Mouse (Mus musculus) hindbrain, embryonic 14.5 days (tissue): Measurements from ENCODE around the gene Dgkd. TPM values are rescaled to one million over a fixed set of nuclear protein-coding genes. Genes with fewer than 3 reads are reported as not detected.

Source experiments
- ATAC-seq: fragments of 200-750 bp; cut with Nextera tagmentation; 2 replicates; pipeline ENCODE4 v1.8.0; 2017; ENCODE audit warnings: moderate number of reproducible peaks, mild to moderate bottlenecking, moderate TSS enrichment, moderate library complexity; ENCODE audit not compliant: low FRiP score
- DNase-seq: peaks from one replicate; pipeline ENCODE4 v3.0.0-alpha.2; 2015; ENCODE audit warnings: low spot score
- H3K27ac ChIP-seq: fragments of 300-500 bp; sonication (generic); 2 replicates; pipeline ENCODE4 v1.5.1; 2014; ENCODE audit warnings: mild to moderate bottlenecking, moderate library complexity
- H3K27me3 ChIP-seq: fragments of 300-500 bp; sonication (generic); 2 replicates; pipeline ENCODE4 v1.6.1; 2014; ENCODE audit warnings: mild to moderate bottlenecking, low read length, mixed read lengths; ENCODE audit not compliant: control insufficient read depth, insufficient read depth
- H3K36me3 ChIP-seq: fragments of 300-500 bp; sonication (generic); replicated peaks from 2 replicates; pipeline ENCODE4 v1.6.1; 2014; ENCODE audit not compliant: control insufficient read depth, insufficient read depth
- H3K4me1 ChIP-seq: fragments of 300-500 bp; sonication (generic); replicated peaks from 2 replicates; pipeline ENCODE4 v1.6.1; 2014; ENCODE audit warnings: antibody characterized with exemption, low read length, mixed read lengths; ENCODE audit not compliant: control insufficient read depth, insufficient read depth
- H3K4me2 ChIP-seq: fragments of 300-500 bp; sonication (generic); replicated peaks from 2 replicates; pipeline ENCODE4 v1.6.1; 2014; ENCODE audit warnings: mild to moderate bottlenecking, moderate library complexity
- H3K4me3 ChIP-seq: fragments of 300-500 bp; sonication (generic); replicated peaks from 2 replicates; pipeline ENCODE4 v1.5.1; 2014; ENCODE audit warnings: mild to moderate bottlenecking, low read length
- H3K9ac ChIP-seq: fragments of 300-500 bp; sonication (generic); 2 replicates; pipeline ENCODE4 v1.6.1; 2014
- H3K9me3 ChIP-seq: fragments of 300-500 bp; sonication (generic); 2 replicates; pipeline ENCODE4 v1.6.1; 2016; ENCODE audit warnings: low read length; ENCODE audit not compliant: control insufficient read depth
- WGBS: fragments of 180-500 bp; shearing (Covaris S2); extraction: QIAGEN DNeasy Blood & Tissue Kit; methylation state at CpG from one replicate; pipeline ENCODE4 v1.1.7; 2014; 5-methylcytosine and 5-hydroxymethylcytosine counted together
- polyA plus RNA-seq: library from polyadenylated mRNA; unstranded; fragments of >200 nt; fragmentation: Nextera tagmentation; extraction: Ambion mirVana; gene quantifications from 2 replicates; pipeline ENCODE4 v1.2.1, GENCODE M21; 2014

Gene Dgkd
- polyA plus RNA-seq, 1 experiment from 2014 or later = 50.8 TPM

GRCm38 (mm10) chr1:87854851-87855251 lies 1.8 kb downstream of the Dgkd start:
- Histone ChIP-seq H3K9me3 (no peaks in the 10 kb centered on the region), H3K27ac (no peak overlapping the region), H3K4me2 (peak overlapping the region; percentile 96), H3K9ac (peak overlapping the region; percentile 93; the same call in 1 of the 2 replicates), H3K36me3 (no peaks in the 10 kb centered on the region), H3K27me3 (no peaks in the 10 kb centered on the region), H3K4me3 (peak overlapping the region; percentile 95), H3K4me1 (peaks cover 22% of the 10 kb centered on the region)
- DNase-seq (no peak), ATAC-seq (no peak)
- 33% methylated on average over 2 of the region's 2 CpGs for WGBS

GRCm38 (mm10) chr1:87855522-87855921 lies 2.4 kb downstream of the Dgkd start:
- 98% methylated on average over 1 of the region's 1 CpGs for WGBS
- Histone ChIP-seq H3K4me3 (no peak overlapping the region), H3K4me2 (no peak overlapping the region; the same call in 1 of the 2 replicates)

GRCm38 (mm10) chr1:87856823-87857222 lies 3.7 kb downstream of the Dgkd start:
- H3K27me3 ChIP-seq = no peaks in the 10 kb centered on the region
- no peak overlapping the region for H3K9ac ChIP-seq
- H3K4me3 ChIP-seq = no peak overlapping the region
- no peaks in the 10 kb centered on the region for H3K36me3 ChIP-seq
- no peaks in the 10 kb centered on the region for H3K9me3 ChIP-seq
- ATAC-seq (no peak), DNase-seq (no peak)
- no peak overlapping the region for H3K4me2 ChIP-seq
- WGBS = 85% methylated on average over 3 of the region's 3 CpGs
- no peak overlapping the region for H3K27ac ChIP-seq
- peaks cover 22% of the 10 kb centered on the region for H3K4me1 ChIP-seq

More at GRCm38 (mm10) chr1:87855522-87855921, 2.4 kb downstream of the Dgkd start:
- ATAC-seq (no peak), DNase-seq (no peak)
- H3K27me3 ChIP-seq = no peaks in the 10 kb centered on the region
- peaks cover 22% of the 10 kb centered on the region for H3K4me1 ChIP-seq
- no peak overlapping the region for H3K27ac ChIP-seq
- H3K36me3 ChIP-seq = no peaks in the 10 kb centered on the region
- H3K9me3 ChIP-seq = no peaks in the 10 kb centered on the region
- no peak overlapping the region for H3K9ac ChIP-seq

- DNase-seq = no peak
- ATAC-seq = no peak
- Histone ChIP-seq H3K9ac (no peak overlapping the region), H3K4me2 (no peak overlapping the region), H3K9me3 (no peaks in the 10 kb centered on the region), H3K4me1 (peaks cover 18% of the 10 kb centered on the region), H3K36me3 (no peaks in the 10 kb centered on the region), H3K4me3 (no peak overlapping the region), H3K27ac (no peak overlapping the region), H3K27me3 (no peaks in the 10 kb centered on the region)
- 100% methylated on average over 1 of the region's 1 CpGs for WGBS
Measured at GRCm38 (mm10) chr1:87858031-87858430, 4.9 kb downstream of the Dgkd start.

- H3K27me3 ChIP-seq = no peaks in the 10 kb centered on the region
- DNase-seq = no peak
- no peak overlapping the region for H3K27ac ChIP-seq
- H3K4me2 ChIP-seq = no peak overlapping the region
- WGBS = 89% methylated on average over 2 of the region's 2 CpGs
- no peak overlapping the region for H3K4me3 ChIP-seq
- H3K4me1 ChIP-seq = peaks cover 18% of the 10 kb centered on the region
- no peak for ATAC-seq
- H3K9me3 ChIP-seq = no peaks in the 10 kb centered on the region
- H3K36me3 ChIP-seq = no peaks in the 10 kb centered on the region
- H3K9ac ChIP-seq = no peak overlapping the region
Measured at GRCm38 (mm10) chr1:87858529-87858928, 5.4 kb downstream of the Dgkd start.

- no peak for DNase-seq
- Histone ChIP-seq H3K36me3 (no peaks in the 10 kb centered on the region), H3K4me3 (no peak overlapping the region), H3K9ac (no peak overlapping the region), H3K27ac (no peak overlapping the region), H3K9me3 (no peaks in the 10 kb centered on the region), H3K4me1 (no peaks in the 10 kb centered on the region), H3K27me3 (no peaks in the 10 kb centered on the region), H3K4me2 (no peak overlapping the region)
- WGBS = 84% methylated on average over 3 of the region's 3 CpGs
- no peak for ATAC-seq
Measured at GRCm38 (mm10) chr1:87863602-87864001, 10.5 kb downstream of the Dgkd start.

- H3K9ac ChIP-seq = no peak overlapping the region
- H3K4me2 ChIP-seq = no peak overlapping the region
- no peaks in the 10 kb centered on the region for H3K9me3 ChIP-seq
- H3K4me3 ChIP-seq = no peak overlapping the region
- H3K27ac ChIP-seq = no peak overlapping the region
- H3K36me3 ChIP-seq = no peaks in the 10 kb centered on the region
- no peaks in the 10 kb centered on the region for H3K4me1 ChIP-seq
- ATAC-seq = no peak
- no peaks in the 10 kb centered on the region for H3K27me3 ChIP-seq
- no peak for DNase-seq
Measured at GRCm38 (mm10) chr1:87864889-87865288, 11.8 kb downstream of the Dgkd start.

- ATAC-seq (no peak), DNase-seq (no peak)
- 97% methylated on average over 1 of the region's 1 CpGs for WGBS
- H3K9me3 ChIP-seq = no peaks in the 10 kb centered on the region
- H3K27me3 ChIP-seq = no peaks in the 10 kb centered on the region
- H3K36me3 ChIP-seq = no peaks in the 10 kb centered on the region
- H3K4me2 ChIP-seq = no peak overlapping the region
- H3K4me3 ChIP-seq = no peak overlapping the region
- no peak overlapping the region for H3K27ac ChIP-seq
- H3K9ac ChIP-seq = no peak overlapping the region
- no peaks in the 10 kb centered on the region for H3K4me1 ChIP-seq
Measured at GRCm38 (mm10) chr1:87866672-87867071, 13.6 kb downstream of the Dgkd start.

GRCm38 (mm10) chr1:87871546-87871945 lies 18.5 kb downstream of the Dgkd start:
- Histone ChIP-seq H3K9ac (no peak overlapping the region), H3K4me3 (no peak overlapping the region), H3K9me3 (no peaks in the 10 kb centered on the region), H3K4me2 (no peak overlapping the region), H3K27ac (no peak overlapping the region), H3K36me3 (no peaks in the 10 kb centered on the region), H3K27me3 (no peaks in the 10 kb centered on the region), H3K4me1 (no peaks in the 10 kb centered on the region)
- DNase-seq (no peak), ATAC-seq (no peak)

GRCm38 (mm10) chr1:87873081-87873480 lies 20.0 kb downstream of the Dgkd start:
- Histone ChIP-seq H3K27ac (no peak overlapping the region), H3K9ac (no peak overlapping the region), H3K27me3 (no peaks in the 10 kb centered on the region), H3K4me3 (no peak overlapping the region), H3K9me3 (no peaks in the 10 kb centered on the region), H3K4me1 (peaks cover 9% of the 10 kb centered on the region; the same call in 1 of the 2 replicates), H3K4me2 (no peak overlapping the region), H3K36me3 (no peaks in the 10 kb centered on the region)
- DNase-seq (no peak), ATAC-seq (no peak)
